Mouse (Mus musculus): ENCODE measurements around the gene Matn1. TPM values are rescaled to one million over a fixed set of nuclear protein-coding genes. Genes with fewer than 3 reads are reported as not detected.

Matn1 gene
- 0.23 and 0.33 TPM in 2 replicates for polyA plus RNA-seq (2012; rRNA removed)

DNA sequence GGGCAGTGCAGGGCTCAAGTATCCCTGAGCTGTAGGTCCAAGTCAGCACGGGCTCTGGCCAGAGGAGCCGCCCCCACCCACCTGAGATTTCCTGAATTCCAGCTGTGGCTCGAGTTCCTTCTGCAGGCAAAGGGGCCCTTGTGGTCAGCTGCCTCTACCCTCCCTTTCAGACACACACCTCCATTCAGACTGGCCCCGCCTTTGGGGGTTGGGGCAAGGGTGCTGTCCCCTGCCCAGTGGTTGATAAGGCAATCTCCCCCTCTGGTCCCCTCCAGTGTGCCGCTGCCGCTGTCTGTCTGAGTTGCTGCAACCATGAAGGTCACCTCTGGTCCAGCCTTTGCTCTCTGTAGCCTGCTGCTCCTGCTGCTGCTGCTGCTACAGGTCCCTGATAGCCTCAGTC, at the start of gene Matn1:
TSS of gene Matn1 (plus strand) at position 274 of the 400 bp plus-strand sequence.
- Histone ChIP-seq H3K4me1 (ENCODE audit: control insufficient read depth, insufficient read depth, low read length) (no peaks in the 10 kb centered on the region), H3K27me3 (ENCODE audit: control insufficient read depth, insufficient read depth, low read length) (no peaks in the 10 kb centered on the region), H3K4me3 (replicated peaks; ENCODE audit: insufficient read depth, low read depth, low read length) (no peak within 1 kb of the TSS), H3K27ac (ENCODE audit: insufficient read depth, low read length) (no peak within 1 kb of the TSS)
- TF ChIP-seq POLR2A (IDR thresholded peaks at IDR 0.05; ENCODE audit: borderline replicate concordance, insufficient read depth, low read length) (no peak), CTCF (IDR thresholded peaks at IDR 0.05; ENCODE audit: borderline replicate concordance, insufficient read depth, low read depth, low read length) (no peak)
- WGBS: 77% methylated on average over 6 of the region's 6 CpGs
- DNase-seq: no peak

DNA sequence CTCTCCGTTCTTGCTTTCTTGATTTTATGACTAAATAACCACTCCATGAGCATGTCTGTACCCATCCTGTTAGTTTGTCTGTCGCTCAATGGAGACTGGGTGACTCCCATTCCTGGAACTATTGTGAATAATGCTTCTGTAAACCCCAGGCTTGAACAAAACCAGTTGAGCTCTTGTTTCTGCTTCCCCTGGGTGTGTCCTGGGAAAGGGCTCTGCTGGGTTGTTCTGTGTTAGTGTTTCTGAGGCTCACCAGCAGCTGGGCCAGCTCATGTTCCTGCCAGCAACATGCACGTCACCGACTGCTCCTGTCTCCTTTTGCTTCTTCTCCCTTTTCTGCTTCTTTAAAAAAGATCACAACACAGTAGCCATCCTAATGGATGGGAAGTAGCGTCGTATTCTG, 48.5 kb upstream of the Matn1 start:
- Histone ChIP-seq H3K4me3 (replicated peaks; ENCODE audit: insufficient read depth, low read depth, low read length) (no peak overlapping the region), H3K27ac (ENCODE audit: insufficient read depth, low read length) (no peak overlapping the region), H3K4me1 (ENCODE audit: control insufficient read depth, insufficient read depth, low read length) (peaks cover 2% of the 10 kb centered on the region), H3K27me3 (ENCODE audit: control insufficient read depth, insufficient read depth, low read length) (no peaks in the 10 kb centered on the region)
- TF ChIP-seq CTCF (IDR thresholded peaks at IDR 0.05; ENCODE audit: borderline replicate concordance, insufficient read depth, low read depth, low read length) (no peak), POLR2A (IDR thresholded peaks at IDR 0.05; ENCODE audit: borderline replicate concordance, insufficient read depth, low read length) (no peak)
- no peak for DNase-seq
- 89% methylated on average over 6 of the region's 6 CpGs for WGBS

DNA sequence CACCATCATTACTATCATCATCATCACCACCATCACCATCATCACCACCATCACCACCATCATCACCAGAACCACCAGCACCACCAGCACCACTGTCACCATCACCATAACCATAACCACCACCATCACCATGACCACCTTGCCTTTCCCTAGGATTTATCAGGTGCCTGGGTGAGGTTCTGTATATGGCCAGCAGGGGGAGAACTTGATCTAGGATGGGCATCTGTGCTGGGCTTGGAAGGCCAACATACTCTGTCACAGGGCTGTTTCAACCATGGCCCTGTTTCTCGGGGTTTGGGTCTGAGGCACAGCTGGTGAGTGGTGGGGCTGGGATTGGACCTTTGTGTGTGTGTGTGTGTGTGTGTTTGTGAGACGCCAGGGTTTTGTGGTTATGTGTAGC, 47.8 kb upstream of the Matn1 start:
- 63% methylated on average over 2 of the region's 2 CpGs for WGBS
- peaks cover 8% of the 10 kb centered on the region for H3K4me1 ChIP-seq (ENCODE audit: control insufficient read depth, insufficient read depth, low read length)
- no peaks in the 10 kb centered on the region for H3K27me3 ChIP-seq (ENCODE audit: control insufficient read depth, insufficient read depth, low read length)
- no peak overlapping the region for H3K4me3 ChIP-seq (replicated peaks; ENCODE audit: insufficient read depth, low read depth, low read length)
- no peak for DNase-seq
- TF ChIP-seq POLR2A (IDR thresholded peaks at IDR 0.05; ENCODE audit: borderline replicate concordance, insufficient read depth, low read length) (no peak), CTCF (IDR thresholded peaks at IDR 0.05; ENCODE audit: borderline replicate concordance, insufficient read depth, low read depth, low read length) (peak; percentile 44; the same call in 1 of the 2 replicates)
- no peak overlapping the region for H3K27ac ChIP-seq (ENCODE audit: insufficient read depth, low read length)

DNA sequence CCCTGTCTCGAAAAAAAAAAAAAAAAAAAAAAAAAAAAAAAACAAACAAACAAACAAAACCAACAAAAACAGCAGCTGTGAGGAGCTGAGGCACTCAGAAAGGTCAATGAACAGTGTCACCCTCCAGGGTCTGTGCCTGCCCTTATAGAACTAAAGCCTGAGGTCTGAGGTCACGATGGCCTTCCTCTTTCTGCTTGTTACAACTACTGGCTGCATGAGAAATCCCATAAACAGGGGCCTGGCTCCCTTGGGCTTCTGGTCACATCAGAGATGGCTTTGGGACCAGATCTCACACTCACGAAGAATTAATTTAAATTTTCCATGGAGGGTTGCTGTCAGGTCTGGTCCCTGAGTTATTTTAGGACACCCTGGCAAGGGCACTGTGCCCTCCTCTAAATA, 44.8 kb upstream of the Matn1 start:
- Histone ChIP-seq H3K4me3 (replicated peaks; ENCODE audit: insufficient read depth, low read depth, low read length) (no peak overlapping the region), H3K27me3 (ENCODE audit: control insufficient read depth, insufficient read depth, low read length) (no peaks in the 10 kb centered on the region), H3K27ac (ENCODE audit: insufficient read depth, low read length) (no peak overlapping the region), H3K4me1 (ENCODE audit: control insufficient read depth, insufficient read depth, low read length) (peaks cover 8% of the 10 kb centered on the region)
- no peak for DNase-seq
- TF ChIP-seq CTCF (IDR thresholded peaks at IDR 0.05; ENCODE audit: borderline replicate concordance, insufficient read depth, low read depth, low read length): no peak
- no peak for TF ChIP-seq POLR2A (IDR thresholded peaks at IDR 0.05; ENCODE audit: borderline replicate concordance, insufficient read depth, low read length)
- WGBS: 70% methylated on average over 3 of the region's 3 CpGs

DNA sequence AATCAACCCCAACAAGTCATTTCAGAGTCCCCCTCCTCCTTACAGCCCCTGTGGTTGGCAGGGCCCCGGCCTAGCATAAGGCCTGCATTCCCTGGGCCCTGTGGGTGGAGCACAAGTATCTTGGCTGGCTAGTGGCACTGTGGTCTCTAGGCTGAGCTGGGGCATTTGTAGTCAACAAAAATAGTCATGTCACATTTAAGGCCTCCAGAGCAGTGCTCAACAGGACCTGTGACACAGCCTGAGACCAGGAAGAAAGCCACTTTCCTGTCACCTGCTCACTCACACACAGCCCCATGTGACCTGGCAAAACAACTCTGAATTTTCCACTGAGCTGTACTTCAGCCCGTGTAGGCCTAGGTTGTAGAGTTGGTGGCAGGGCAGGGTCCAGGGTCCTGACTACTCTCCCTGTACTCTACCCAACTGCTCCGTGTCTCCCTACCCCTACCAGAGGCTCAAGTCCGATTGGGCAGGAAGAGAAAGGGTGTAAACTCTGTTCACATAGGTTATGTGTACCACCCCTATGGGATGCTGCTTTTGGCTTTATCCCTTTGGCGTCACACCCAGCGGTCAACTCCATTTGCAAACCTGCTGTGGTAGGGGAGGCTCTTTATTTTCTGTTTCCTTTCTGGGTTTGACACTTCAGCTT, 44.3 kb upstream of the Matn1 start:
- no peaks in the 10 kb centered on the region for H3K27me3 ChIP-seq (ENCODE audit: control insufficient read depth, insufficient read depth, low read length)
- no peak for DNase-seq
- no peak overlapping the region for H3K4me3 ChIP-seq (replicated peaks; ENCODE audit: insufficient read depth, low read depth, low read length)
- TF ChIP-seq POLR2A (IDR thresholded peaks at IDR 0.05; ENCODE audit: borderline replicate concordance, insufficient read depth, low read length) (no peak), CTCF (IDR thresholded peaks at IDR 0.05; ENCODE audit: borderline replicate concordance, insufficient read depth, low read depth, low read length) (no peak)
- WGBS: 72% methylated on average over 6 of the region's 6 CpGs
- H3K4me1 ChIP-seq (ENCODE audit: control insufficient read depth, insufficient read depth, low read length): peaks cover 8% of the 10 kb centered on the region
- no peak overlapping the region for H3K27ac ChIP-seq (ENCODE audit: insufficient read depth, low read length)

DNA sequence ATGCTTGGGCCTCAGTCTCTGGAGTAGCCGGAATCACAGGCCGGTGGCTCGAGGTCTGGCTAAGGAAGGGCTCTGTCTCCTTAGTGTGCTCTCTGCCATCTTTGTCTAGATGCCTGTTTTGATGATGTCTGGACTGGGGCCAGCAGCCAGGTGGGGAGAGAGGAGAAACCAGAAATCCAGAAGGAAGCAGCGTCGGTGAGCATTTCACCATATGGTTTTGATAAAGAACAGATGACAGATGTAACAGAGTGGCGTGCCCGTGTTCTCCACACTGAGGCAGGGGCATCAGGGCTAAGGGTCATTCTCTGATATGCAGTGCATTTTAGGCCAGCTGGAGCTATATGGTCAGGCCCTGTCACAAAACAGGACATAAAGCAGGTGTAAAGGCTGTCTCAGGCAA, 43.4 kb upstream of the Matn1 start:
- Histone ChIP-seq H3K27ac (ENCODE audit: insufficient read depth, low read length) (no peak overlapping the region), H3K4me3 (replicated peaks; ENCODE audit: insufficient read depth, low read depth, low read length) (no peak overlapping the region), H3K27me3 (ENCODE audit: control insufficient read depth, insufficient read depth, low read length) (no peaks in the 10 kb centered on the region), H3K4me1 (ENCODE audit: control insufficient read depth, insufficient read depth, low read length) (peaks cover 8% of the 10 kb centered on the region)
- TF ChIP-seq POLR2A (IDR thresholded peaks at IDR 0.05; ENCODE audit: borderline replicate concordance, insufficient read depth, low read length): no peak
- TF ChIP-seq CTCF (IDR thresholded peaks at IDR 0.05; ENCODE audit: borderline replicate concordance, insufficient read depth, low read depth, low read length): no peak
- peak in 1 of 2 experiments; percentile 25 for DNase-seq
- 45% methylated on average over 7 of the region's 7 CpGs for WGBS

DNA sequence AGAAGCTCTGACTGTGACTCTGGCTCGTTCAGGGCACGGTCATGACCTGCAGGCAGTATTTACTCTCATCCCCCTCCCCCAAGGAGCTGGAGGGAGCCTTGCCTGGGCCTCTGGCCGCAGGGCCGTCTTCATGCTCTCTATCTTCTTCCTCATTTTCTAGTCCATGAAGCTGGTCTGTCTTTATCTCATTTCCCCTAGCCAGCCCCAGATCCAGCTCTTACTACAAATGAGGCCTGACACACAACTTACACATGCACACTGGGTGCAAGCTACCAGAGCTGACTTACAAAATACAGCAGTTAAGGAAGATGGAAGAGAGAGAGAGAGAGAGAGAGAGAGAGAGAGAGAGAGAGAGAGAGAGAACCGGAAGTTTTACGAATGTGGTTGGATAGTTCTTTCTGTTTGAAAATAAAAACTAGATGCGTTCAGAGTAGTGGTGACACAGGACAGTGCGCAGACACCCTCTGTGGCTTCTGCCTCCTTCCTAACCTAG, 41.9 kb upstream of the Matn1 start:
- no peaks in the 10 kb centered on the region for H3K27me3 ChIP-seq (ENCODE audit: control insufficient read depth, insufficient read depth, low read length)
- no peak for DNase-seq
- no peak overlapping the region for H3K4me3 ChIP-seq (replicated peaks; ENCODE audit: insufficient read depth, low read depth, low read length)
- 93% methylated on average over 8 of the region's 8 CpGs for WGBS
- no peak for TF ChIP-seq POLR2A (IDR thresholded peaks at IDR 0.05; ENCODE audit: borderline replicate concordance, insufficient read depth, low read length)
- no peak for TF ChIP-seq CTCF (IDR thresholded peaks at IDR 0.05; ENCODE audit: borderline replicate concordance, insufficient read depth, low read depth, low read length)
- H3K27ac ChIP-seq (ENCODE audit: insufficient read depth, low read length): no peak overlapping the region
- H3K4me1 ChIP-seq (ENCODE audit: control insufficient read depth, insufficient read depth, low read length): peaks cover 16% of the 10 kb centered on the region

DNA sequence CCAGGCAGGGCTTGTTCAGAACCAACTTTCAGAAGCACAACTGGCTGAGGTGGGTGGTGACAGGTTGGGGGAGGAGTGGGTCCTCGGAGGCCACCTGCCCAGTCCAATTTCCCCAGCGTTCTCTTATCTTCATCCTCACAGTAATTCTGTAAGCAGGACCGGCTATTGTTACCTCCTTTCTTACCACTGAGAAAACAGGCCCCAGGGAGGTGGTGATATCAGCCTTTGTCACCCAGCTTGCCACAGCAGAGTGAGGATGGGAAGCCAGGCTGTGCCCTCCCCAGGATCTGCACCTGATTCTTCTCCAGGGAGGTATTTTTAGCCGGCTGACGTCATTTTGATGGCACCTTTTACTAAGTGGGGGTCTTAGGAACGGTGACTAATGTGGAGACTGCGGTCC, 39.2 kb upstream of the Matn1 start:
- TF ChIP-seq CTCF (IDR thresholded peaks at IDR 0.05; ENCODE audit: borderline replicate concordance, insufficient read depth, low read depth, low read length): no peak
- no peak for TF ChIP-seq POLR2A (IDR thresholded peaks at IDR 0.05; ENCODE audit: borderline replicate concordance, insufficient read depth, low read length)
- DNase-seq: no peak
- 86% methylated on average over 7 of the region's 7 CpGs for WGBS
- Histone ChIP-seq H3K27ac (ENCODE audit: insufficient read depth, low read length) (no peak overlapping the region), H3K27me3 (ENCODE audit: control insufficient read depth, insufficient read depth, low read length) (no peaks in the 10 kb centered on the region), H3K4me3 (replicated peaks; ENCODE audit: insufficient read depth, low read depth, low read length) (no peak overlapping the region), H3K4me1 (ENCODE audit: control insufficient read depth, insufficient read depth, low read length) (peaks cover 23% of the 10 kb centered on the region)
